Mouse (Mus musculus) left cerebral cortex, postnatal 36 days (tissue): ENCODE measurements around the gene Mrpl42. TPM values are rescaled to one million over a fixed set of nuclear protein-coding genes. Genes with fewer than 3 reads are reported as not detected.

Experiments used
- DNase-seq, 2 experiments: peaks; one replicate each; pipeline ENCODE4 v3.0.0; 2021 to 2022; ENCODE audit warnings: low spot score in 2 of 2, mixed read lengths in 1 of 2
- intact Hi-C: fragments of 180-260 bp; cut with DNase I; formaldehyde crosslinking; loops from one replicate; pipeline ENCODE4 v1.15.1; 2025
- total RNA-seq, 2 experiments: library from RNA; stranded (reverse); gene quantifications; 2 replicates each; pipeline ENCODE4 v1.2.3; 2021

Mrpl42 gene
- total RNA-seq, 2 experiments from 2014 or later = 68.7 to 80.4 TPM

DNA sequence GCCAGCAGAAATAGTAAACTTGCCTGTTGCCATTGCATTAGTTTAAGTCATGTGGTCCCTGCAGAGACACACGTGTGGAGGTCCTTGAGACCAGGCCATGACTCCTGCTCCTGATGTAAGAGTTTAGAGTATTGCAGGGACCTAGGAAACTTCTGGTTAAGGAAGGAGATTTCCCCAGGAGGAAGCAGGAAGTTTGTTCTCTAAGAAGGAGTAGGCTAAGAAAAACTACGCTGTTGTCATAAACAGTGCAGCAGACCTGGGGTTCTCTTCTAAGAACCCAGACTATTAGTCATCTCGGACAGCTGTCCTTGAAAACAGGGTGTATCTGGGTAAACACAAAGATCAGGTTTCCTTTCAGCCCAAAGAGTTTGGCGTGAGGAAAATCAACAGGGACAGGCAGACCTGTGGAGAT, 36.2 kb downstream of the Mrpl42 start:
- no peak for DNase-seq
- intact Hi-C loops = no loop called here

DNA sequence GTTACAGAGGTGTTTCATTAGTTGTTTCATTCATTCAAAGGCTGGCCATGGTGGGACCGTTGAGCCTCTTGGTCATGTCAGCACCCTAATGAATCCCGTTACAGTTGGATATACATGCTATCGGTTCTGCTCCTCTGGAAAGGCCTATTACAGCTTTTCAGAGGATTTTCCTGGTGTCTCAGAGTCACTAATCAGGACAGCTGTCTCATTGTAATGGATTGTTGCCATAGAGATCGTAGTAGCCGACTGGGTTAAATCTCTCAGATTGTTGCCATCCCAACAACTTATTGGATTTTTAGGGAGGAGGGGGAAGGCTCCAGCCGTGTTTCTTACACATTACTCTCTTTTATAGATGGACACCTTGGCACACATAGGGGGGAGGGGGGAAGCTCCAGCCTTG, 37.2 kb downstream of the Mrpl42 start:
- intact Hi-C loops = no loop called here
- DNase-seq = no peak

DNA sequence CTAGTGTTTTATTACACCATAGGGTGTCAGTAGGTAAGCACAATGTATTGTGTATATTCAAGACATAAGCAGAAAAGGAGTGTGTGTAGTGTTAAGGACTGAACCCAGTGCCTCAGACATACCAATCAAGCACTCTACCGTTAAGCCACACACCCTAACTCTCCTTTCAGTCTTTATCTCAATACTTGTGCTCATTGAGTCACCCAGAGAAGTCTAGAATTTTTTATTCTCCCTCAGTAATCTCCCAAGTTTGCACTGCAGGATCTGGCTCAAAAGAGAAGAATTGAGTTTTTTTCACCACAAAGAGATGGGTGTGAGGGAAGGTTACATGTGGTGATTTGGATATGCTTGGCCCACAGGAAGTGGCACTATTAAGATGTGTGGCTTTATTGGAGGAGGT, 39.5 kb downstream of the Mrpl42 start:
- intact Hi-C loops = no loop called here
- no peak for DNase-seq

DNA sequence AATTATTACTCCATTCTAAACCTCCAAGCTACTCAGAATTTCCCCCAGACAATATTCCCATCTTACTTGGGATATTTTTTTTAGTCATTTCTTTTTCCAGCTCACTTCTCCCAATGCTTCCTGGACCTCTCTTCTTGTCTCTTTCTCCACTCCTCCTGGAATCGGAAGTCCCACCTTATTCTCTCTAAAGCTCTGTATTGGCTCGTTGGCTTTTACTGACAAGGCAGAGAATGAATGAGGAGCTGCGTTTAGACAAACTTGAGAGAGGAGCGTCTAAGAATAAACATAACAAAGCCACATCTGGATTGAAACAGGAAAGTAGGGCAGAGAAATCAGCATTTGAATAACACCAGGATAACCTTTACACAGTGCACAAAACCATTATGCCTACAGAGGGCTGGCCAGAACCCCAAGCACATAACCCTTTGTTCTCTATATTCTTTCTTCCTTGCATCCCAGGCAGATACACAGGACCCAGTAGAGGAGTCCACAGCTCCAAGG, 40.6 kb downstream of the Mrpl42 start:
- intact Hi-C loops = no loop called here
- no peak for DNase-seq

DNA sequence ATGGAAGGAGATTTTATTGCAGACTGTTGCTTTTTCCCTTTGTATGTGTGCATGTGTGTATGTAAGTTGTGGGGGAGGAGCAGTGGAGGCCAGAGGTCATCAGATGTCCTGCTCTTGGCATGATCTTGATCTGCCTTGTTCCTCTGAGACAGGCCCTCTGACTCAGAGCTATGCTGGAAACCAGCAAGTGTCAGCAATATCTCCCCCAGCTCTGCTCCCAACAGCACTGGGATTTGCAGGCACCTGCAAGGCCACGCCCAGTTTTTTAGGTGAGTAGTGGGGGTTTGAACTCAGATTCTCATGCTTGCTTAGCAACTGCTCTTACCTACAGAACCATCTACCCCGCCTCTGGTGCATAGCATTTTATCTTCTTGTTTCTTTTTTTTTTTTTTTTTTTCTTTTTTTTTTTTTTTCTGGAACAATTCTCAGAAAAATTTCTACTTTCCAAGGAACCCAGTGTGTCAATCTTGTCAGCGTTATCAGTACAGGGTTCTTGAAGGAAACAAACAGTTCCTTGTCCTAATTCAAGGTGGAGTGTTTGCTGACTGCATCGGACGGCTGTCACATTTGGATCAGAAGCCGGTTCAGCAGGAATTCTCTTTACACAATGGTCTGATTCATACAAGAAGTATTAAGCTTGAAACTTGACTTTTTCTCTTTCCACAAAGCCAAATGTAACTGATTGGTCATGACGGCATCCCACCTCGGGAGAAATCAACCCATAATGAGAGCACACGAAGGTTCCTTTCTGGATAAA, 43.5 kb downstream of the Mrpl42 start:
- intact Hi-C loops = no loop called here
- no peak for DNase-seq

DNA sequence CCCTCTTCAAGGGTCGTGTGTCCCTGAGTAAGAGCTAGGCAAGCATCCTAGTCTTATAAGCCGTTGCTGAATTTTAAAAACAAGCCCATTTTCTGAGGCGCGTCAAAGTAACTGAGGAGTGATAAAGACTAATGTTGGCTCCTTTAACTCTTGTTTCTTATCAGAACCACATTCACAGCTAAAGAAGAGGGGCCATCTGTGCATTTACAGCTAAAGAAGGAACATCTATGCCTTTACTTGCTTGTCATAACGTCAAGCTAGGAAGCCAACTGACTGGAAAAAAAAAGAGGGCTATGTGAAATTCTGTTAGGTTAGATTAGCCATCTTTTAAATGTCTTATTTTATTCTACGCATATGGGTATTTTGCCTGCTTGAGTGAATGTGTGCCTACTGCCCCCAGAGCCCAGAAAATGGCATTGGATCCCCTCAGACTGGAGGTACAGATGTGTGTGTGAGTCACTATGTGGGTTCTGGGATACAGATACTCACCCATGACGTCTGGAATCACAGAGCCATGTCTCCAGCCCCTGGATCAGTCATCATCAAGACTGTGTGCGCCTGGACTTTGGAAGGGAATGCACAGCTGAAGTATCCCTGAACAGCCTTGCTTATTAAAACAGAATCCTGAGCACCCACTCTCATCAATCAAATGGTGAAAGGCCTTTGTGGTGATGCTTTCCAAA, 44.2 kb downstream of the Mrpl42 start:
- DNase-seq = no peak
- intact Hi-C loops = no loop called here

DNA sequence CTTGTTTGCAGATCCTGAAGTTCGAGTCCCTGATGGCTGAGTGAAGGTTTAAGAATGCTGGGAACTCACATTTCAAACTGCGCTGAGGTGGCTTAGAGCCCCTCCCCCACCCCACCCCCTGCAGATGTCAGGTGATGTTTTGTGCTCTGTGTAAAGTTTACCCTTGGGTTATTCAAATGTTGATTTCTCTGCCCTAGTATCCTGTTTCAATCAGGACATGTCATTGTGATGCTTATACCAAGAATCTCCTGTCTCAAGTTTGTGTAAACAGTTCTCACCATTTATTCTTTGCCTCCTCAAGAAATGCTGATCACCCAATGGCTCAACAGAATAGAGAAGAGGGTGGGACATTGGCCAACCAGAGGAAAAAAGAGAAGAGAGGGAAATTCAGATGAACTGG, 45.6 kb downstream of the Mrpl42 start:
- no peak for DNase-seq
- intact Hi-C loops = no loop called here

DNA sequence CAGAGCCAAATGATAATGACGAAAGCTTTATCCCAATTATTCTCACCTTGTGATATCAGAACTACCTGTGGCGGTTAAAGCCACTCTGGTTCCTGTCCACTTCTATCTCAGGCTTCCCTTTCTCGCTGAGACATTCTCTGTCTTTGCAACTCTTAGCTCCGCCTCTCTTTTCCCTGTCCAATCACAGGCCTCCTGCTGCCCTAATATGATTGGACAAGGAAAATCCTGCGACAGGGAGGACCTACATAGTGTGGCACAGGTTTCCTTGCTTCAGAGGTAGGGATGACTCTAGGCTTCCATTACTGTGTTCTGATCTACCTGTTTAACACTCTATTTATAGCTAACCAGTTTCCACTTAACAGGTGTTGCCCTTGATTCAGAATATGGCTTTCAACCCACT, 48.5 kb downstream of the Mrpl42 start:
- DNase-seq = no peak
- intact Hi-C loops = no loop called here

DNA sequence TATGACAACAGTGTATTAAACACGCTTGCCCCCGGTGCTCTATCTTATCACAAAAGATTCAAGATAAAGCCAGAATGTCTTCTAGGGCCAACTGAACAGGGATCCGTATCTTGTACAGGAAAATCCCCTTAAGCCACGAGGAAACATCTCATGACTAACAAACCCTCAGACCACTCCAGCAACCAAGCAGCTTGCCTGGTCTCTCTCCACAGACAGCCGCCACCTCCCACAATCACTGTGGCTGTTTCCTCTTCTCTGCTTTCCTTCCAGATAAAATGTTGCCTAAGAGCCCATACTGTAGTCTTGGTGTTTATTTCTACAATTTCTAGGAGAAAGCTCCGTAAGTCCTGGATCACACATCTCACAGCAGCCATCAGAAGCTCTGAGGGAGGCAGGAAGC, 52.7 kb downstream of the Mrpl42 start:
- intact Hi-C loops = no loop called here
- no peak for DNase-seq

DNA sequence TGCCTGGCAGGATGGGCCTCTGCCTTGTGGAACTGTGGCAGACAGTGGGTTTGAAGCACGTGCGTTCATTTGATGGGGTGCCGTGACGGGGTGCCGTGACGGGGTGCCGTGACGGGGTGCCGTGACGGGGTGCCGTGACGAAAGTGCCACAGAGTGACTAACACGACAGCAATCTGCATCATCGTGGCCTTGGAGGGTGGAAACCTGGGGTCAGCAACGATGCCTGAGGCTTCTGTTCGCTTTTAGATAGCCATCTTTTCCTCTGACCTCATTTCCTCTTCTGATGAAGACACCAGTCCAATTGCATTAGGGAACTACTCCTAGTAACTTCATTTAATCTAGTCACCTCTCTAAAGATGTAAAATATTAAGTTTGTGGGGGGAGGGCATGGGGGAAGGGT, 53.8 kb downstream of the Mrpl42 start:
- intact Hi-C loops = no loop called here
- no peak for DNase-seq

DNA sequence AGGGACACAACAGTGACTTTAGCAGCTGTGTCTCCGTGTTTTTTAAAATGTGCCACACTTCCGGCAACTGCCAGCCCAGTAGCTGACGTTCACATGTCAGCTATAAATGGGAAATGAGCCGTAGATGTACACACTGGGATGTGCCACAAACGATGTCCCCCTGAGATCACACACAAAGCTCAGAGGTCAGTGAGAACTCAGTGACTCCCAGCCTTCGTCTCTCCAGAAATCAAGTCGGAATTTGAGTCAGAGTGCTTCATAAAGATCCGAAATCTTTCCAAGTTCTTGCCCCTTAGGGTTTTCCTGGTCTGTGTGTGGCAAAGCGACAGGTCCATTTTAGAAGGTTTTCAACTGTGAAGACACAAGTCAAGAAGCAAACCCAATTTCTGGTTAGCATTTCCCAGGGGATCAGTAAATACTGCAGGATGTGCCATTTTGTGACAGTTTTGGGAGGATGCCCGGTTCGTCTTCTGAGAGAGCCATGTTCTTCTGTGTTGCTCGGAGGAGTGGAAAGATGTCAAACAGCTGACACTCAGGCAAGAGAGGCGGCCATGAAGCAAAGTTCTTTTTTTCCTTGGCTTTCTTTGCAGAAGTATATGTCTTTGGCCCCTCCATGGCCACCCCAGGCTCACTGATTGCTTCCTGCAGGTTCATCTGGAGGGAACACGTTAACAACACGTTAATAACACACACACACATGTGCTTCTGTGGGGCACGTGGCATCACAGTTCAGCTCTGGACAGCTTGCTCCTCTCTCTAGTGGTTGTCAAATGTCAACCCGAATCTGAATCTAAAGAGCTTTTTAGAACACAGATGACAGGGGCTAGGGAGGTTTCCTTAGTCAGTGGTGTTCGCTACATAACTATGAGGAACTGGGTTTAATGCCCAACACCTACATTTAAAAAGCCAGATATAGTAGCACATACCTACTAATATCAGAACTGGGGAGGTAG, 56.4 kb downstream of the Mrpl42 start:
- intact Hi-C loops = no loop called here
- no peak for DNase-seq

DNA sequence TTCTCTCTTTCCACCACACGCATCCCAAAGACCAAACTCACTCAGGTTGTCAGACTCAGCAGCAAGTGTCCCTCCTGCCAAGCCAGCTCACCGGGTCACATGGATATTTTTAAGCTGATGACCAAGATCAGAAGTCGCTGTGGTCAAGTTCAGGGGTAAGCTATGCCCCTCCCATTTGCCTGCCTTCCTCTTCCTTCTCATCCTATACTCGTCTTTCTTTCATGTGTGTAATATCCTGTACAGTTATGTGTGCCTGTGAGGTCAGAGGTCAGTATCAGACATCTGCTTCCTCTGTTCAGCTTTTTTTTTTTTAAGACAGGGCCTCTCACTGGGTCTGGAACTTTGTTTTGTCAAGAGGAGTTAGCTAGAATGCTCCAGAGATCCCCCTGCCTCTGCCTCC, 59.4 kb downstream of the Mrpl42 start:
- intact Hi-C loops = no loop called here
- no peak for DNase-seq

DNA sequence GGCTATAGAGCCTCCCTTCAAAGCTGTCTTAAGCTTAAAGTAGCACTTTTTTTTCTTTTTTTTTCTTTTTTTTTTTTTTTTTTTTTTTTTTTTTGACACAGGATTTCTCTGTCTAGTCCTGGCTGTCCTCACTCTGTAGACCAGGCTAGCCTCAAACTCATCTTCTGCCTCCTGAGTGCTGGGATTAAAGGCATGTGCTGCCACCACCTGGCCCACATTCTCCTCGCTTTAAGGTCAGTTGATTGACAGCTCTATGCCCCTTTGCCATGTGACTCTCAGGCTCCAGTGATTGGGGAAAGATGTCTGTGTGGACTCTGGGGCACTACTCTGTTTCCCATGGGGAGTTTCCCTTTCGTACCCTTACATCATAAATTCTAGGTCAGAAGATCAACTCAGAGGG, 61.2 kb downstream of the Mrpl42 start:
- no peak for DNase-seq
- intact Hi-C loops = no loop called here

DNA sequence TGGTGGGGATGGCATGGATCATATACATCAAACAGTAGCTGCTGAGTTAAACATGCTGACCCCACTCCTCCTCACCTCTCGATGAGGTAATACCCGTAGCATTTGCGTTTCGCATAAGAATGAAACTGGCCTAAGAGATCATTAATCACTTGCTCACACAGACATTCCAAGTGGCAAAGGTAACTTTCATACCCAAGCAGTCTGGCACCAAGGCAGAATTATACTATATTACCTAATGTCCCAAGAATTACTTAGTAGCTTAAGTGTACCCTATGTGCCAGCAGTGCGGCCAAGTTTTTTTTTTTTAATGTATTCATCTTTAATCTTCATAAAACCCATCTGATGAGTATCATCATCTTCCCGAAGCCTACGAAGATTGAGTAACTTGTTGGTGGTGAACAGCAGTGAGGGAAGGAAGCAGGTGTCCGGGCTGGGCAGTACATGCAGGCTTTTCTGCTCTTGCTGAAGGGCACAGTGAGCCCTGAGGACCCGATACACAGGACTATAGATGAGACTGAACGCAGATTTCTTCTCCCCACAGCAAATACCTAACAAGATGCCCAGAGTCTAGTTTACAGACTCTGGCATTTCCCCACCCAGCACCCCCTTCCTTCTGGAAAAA, 61.9 kb downstream of the Mrpl42 start:
- DNase-seq = no peak

DNA sequence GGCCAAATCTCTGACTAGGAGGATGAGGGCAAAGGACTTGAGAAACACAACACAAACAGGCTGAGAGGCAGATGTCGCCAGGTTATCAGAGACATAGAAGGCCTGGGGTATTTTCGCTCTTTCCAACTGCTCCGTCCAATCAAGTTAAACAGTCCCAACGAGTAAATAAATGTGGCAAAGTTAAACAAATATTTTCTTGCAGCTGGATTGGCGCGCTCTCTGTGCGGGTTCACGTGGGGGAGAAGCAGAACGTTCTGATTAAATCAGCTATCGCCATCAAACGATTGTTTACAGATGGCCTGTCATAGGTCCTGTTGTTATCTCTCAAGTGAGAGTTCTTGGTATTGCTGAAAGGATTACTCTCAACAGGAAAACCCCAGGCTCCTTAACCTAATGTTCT, 62.8 kb downstream of the Mrpl42 start:
- DNase-seq = no peak
- intact Hi-C loops = no loop called here

More for the DNA sequence above, 61.9 kb downstream of the Mrpl42 start:
- intact Hi-C loops = no loop called here

Other genes starting within 250 kb of the Mrpl42 start
- 1 to 10 TPM; 4.8 to 7.7 TPM for gene Cradd, start 177.8 kb downstream of the Mrpl42 start, total RNA-seq
- gene Socs2, start 84.8 kb downstream of the Mrpl42 start, total RNA-seq = 10 to 100 TPM; 26.5 to 38.5 TPM
- 100 to 1,000 TPM; 191 to 196 TPM for gene Ube2n, start 13.2 kb upstream of the Mrpl42 start, total RNA-seq
- gene Nudt4, start 62.2 kb upstream of the Mrpl42 start, total RNA-seq = 100 to 1,000 TPM; 133 to 170 TPM
- gene Anapc15-ps, start 171.5 kb upstream of the Mrpl42 start, total RNA-seq = not detected